Mouse (Mus musculus) hindbrain, embryonic 13.5 days (tissue): ENCODE data around the gene Oaz3. TPM values are rescaled to one million over a fixed set of nuclear protein-coding genes. Genes with fewer than 3 reads are reported as not detected.
A peak's percentile ranks its signal among the peaks of the same experiment; 100 is the strongest.

Experiments used
- ATAC-seq: fragments of 200-750 bp; cut with Nextera tagmentation; 2 replicates; pipeline ENCODE4 v1.8.0; 2017; ENCODE audit warnings: moderate TSS enrichment; ENCODE audit not compliant: low FRiP score
- H3K27ac ChIP-seq: fragments of 300-500 bp; sonication (generic); 2 replicates; pipeline ENCODE4 v1.5.1; 2015; ENCODE audit warnings: inconsistent platforms, mild to moderate bottlenecking, moderate library complexity
- H3K27me3 ChIP-seq: fragments of 300-500 bp; sonication (generic); 2 replicates; pipeline ENCODE4 v1.6.1; 2015; ENCODE audit warnings: mild to moderate bottlenecking, inconsistent platforms
- H3K36me3 ChIP-seq: fragments of 300-500 bp; sonication (generic); 2 replicates; pipeline ENCODE4 v1.6.1; 2015; ENCODE audit warnings: mild to moderate bottlenecking, inconsistent platforms
- H3K4me1 ChIP-seq: fragments of 300-500 bp; sonication (generic); replicated peaks from 2 replicates; pipeline ENCODE4 v1.6.1; 2015; ENCODE audit warnings: inconsistent platforms
- H3K4me2 ChIP-seq: fragments of 300-500 bp; sonication (generic); 2 replicates; pipeline ENCODE4 v1.6.1; 2015; ENCODE audit warnings: inconsistent platforms, mild to moderate bottlenecking, moderate library complexity
- H3K4me3 ChIP-seq: fragments of 300-500 bp; sonication (generic); 2 replicates; pipeline ENCODE4 v1.5.1; 2015; ENCODE audit warnings: mild to moderate bottlenecking, inconsistent platforms
- H3K9ac ChIP-seq: fragments of 300-500 bp; sonication (generic); 2 replicates; pipeline ENCODE4 v1.6.1; 2015; ENCODE audit warnings: mild to moderate bottlenecking, inconsistent platforms
- H3K9me3 ChIP-seq: fragments of 300-500 bp; sonication (generic); 2 replicates; pipeline ENCODE4 v1.6.1; 2016; ENCODE audit warnings: inconsistent platforms
- WGBS: fragments of 180-500 bp; shearing (Covaris S2); methylation state at CpG from one replicate; pipeline ENCODE4 v1.1.7; 2015; 5-methylcytosine and 5-hydroxymethylcytosine counted together
- polyA plus RNA-seq: library from polyadenylated mRNA; unstranded; fragments of >200 nt; fragmentation: Nextera tagmentation; extraction: Ambion mirVana; gene quantifications from 2 replicates; pipeline ENCODE4 v1.2.1, GENCODE M21; 2015

The Oaz3 gene
- polyA plus RNA-seq, 1 experiment from 2014 or later: 1.0 TPM

DNA sequence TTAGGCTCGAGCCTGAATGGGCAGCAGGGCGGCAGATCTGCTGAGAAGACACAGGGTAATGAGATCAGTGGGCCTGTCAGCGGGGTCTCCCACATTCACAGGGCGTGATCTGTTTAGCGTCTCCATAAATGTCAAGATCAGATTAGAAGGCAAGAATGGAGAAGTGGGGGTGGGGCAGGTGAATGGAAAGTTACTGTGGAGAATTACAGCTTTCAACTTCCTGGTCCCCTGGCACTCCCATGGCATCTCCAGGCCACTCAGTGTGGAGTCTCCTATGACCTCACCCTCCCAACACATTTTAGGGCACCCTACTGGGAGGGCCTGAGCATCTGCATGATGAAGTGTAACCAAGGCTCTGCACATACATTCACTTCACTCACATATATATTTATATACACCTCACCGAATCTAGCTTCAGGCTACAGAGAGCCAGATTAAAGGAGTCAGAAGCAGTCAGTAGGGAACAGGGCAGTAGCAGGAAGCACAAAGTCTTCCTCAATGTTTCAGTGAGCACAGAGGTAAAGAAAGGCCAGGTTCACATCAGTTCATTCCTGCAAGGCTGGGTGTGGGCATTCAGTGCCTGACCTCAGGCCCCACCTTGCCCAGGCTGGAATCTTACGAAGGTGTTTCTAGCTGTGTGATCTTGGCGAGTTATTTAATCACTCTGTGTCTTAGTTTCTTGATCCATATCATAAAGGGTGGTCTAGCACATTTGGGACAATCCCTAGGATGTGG is 32.8 kb upstream of the Oaz3 start:
- no peaks in the 10 kb centered on the region for H3K27me3 ChIP-seq
- ATAC-seq: no peak
- H3K9me3 ChIP-seq: no peaks in the 10 kb centered on the region
- H3K9ac ChIP-seq: peak overlapping the region; percentile 71
- H3K36me3 ChIP-seq: peaks cover 8% of the 10 kb centered on the region
- H3K4me1 ChIP-seq: peaks cover 56% of the 10 kb centered on the region
- peak overlapping the region; percentile 94 for H3K27ac ChIP-seq
- no peak overlapping the region for H3K4me3 ChIP-seq
- H3K4me2 ChIP-seq: no peak overlapping the region; the same call in 1 of the 2 replicates
- WGBS: 73% methylated on average over 8 of the region's 8 CpGs

- no peak overlapping the region for H3K27ac ChIP-seq
- H3K4me1 ChIP-seq: peaks cover 32% of the 10 kb centered on the region
- H3K27me3 ChIP-seq: no peaks in the 10 kb centered on the region
- H3K9me3 ChIP-seq: no peaks in the 10 kb centered on the region
- H3K9ac ChIP-seq: no peak overlapping the region
- H3K4me3 ChIP-seq: no peak overlapping the region
- WGBS: 84% methylated on average over 5 of the region's 5 CpGs
- H3K4me2 ChIP-seq: no peak overlapping the region
- no peak for ATAC-seq
- H3K36me3 ChIP-seq: no peaks in the 10 kb centered on the region
Observed at GRCm38 (mm10) chr3:94473567-94474232, 30.0 kb upstream of the Oaz3 start.

- H3K27ac ChIP-seq: no peak overlapping the region
- H3K4me1 ChIP-seq: peaks cover 32% of the 10 kb centered on the region
- H3K4me3 ChIP-seq: no peak overlapping the region
- H3K27me3 ChIP-seq: no peaks in the 10 kb centered on the region
- H3K36me3 ChIP-seq: no peaks in the 10 kb centered on the region
- H3K9me3 ChIP-seq: no peaks in the 10 kb centered on the region
- WGBS: 57% methylated on average over 10 of the region's 10 CpGs
- no peak overlapping the region for H3K9ac ChIP-seq
- no peak for ATAC-seq
- H3K4me2 ChIP-seq: peak overlapping the region; percentile 57
Observed at GRCm38 (mm10) chr3:94473115-94473505, 29.4 kb upstream of the Oaz3 start.

- Histone ChIP-seq H3K4me1 (peaks cover 32% of the 10 kb centered on the region), H3K4me3 (peak overlapping the region; percentile 36), H3K27ac (no peak overlapping the region), H3K4me2 (peak overlapping the region; percentile 57), H3K9ac (peak overlapping the region; percentile 51), H3K9me3 (no peaks in the 10 kb centered on the region), H3K27me3 (no peaks in the 10 kb centered on the region), H3K36me3 (no peaks in the 10 kb centered on the region)
- ATAC-seq: peak; percentile 38; the same call in 1 of the 2 replicates
- 13% methylated on average over 28 of the region's 28 CpGs for WGBS
Observed at GRCm38 (mm10) chr3:94472447-94473114, 28.9 kb upstream of the Oaz3 start.

DNA sequence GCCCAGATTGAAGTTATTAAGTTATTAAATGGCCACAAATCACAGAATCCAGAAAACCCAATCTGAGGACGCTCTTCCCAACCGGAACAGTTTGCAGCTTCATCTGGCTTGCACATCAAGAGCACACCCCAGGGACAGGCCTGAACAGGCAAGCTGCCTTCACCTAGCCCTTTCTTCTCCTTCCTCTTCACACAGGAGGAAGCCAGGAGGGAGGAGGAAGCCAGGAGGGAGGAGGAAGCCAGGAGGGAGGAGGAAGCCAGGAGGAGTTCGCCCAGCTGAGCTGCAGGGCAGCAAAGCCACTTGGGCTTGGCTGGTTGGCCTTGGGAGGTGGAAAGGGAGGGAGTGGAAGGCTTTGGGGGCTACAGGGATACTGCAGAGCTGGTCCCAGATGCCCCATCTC is 25.2 kb upstream of the Oaz3 start:
- peaks cover 45% of the 10 kb centered on the region for H3K4me1 ChIP-seq
- H3K9me3 ChIP-seq: no peaks in the 10 kb centered on the region
- no peak overlapping the region for H3K4me2 ChIP-seq
- no peak overlapping the region for H3K27ac ChIP-seq
- no peak for ATAC-seq
- WGBS: 49% methylated on average over 3 of the region's 3 CpGs
- no peaks in the 10 kb centered on the region for H3K27me3 ChIP-seq
- H3K36me3 ChIP-seq: no peaks in the 10 kb centered on the region
- H3K4me3 ChIP-seq: no peak overlapping the region
- H3K9ac ChIP-seq: no peak overlapping the region

- peak overlapping the region; percentile 94 for H3K27ac ChIP-seq
- no peaks in the 10 kb centered on the region for H3K36me3 ChIP-seq
- peak overlapping the region; percentile 59 for H3K9ac ChIP-seq
- no peaks in the 10 kb centered on the region for H3K27me3 ChIP-seq
- no peak overlapping the region for H3K4me2 ChIP-seq
- H3K4me1 ChIP-seq: peaks cover 39% of the 10 kb centered on the region
- peak; percentile 63 for ATAC-seq
- no peak overlapping the region for H3K4me3 ChIP-seq
- WGBS: 37% methylated on average over 13 of the region's 13 CpGs
- no peaks in the 10 kb centered on the region for H3K9me3 ChIP-seq
Observed at GRCm38 (mm10) chr3:94465632-94466430, 22.1 kb upstream of the Oaz3 start.

- peak overlapping the region; percentile 94 for H3K27ac ChIP-seq
- H3K4me1 ChIP-seq: peaks cover 38% of the 10 kb centered on the region
- no peaks in the 10 kb centered on the region for H3K27me3 ChIP-seq
- peak; percentile 74 for ATAC-seq
- 18% methylated on average over 11 of the region's 11 CpGs for WGBS
- H3K9ac ChIP-seq: peak overlapping the region; percentile 29; the same call in 1 of the 2 replicates
- H3K9me3 ChIP-seq: no peaks in the 10 kb centered on the region
- H3K4me2 ChIP-seq: peak overlapping the region; percentile 15; the same call in 1 of the 2 replicates
- H3K36me3 ChIP-seq: no peaks in the 10 kb centered on the region
- no peak overlapping the region for H3K4me3 ChIP-seq
Observed at GRCm38 (mm10) chr3:94463926-94464578, 20.3 kb upstream of the Oaz3 start.

GRCm38 (mm10) chr3:94459834-94460233 is 16.1 kb upstream of the Oaz3 start:
- Histone ChIP-seq H3K27ac (no peak overlapping the region), H3K4me1 (peaks cover 22% of the 10 kb centered on the region), H3K9ac (no peak overlapping the region), H3K36me3 (no peaks in the 10 kb centered on the region), H3K4me2 (no peak overlapping the region), H3K27me3 (0 out of 2 replicates have a peak, but pooled peaks cover 7% of the 10 kb centered on the region), H3K4me3 (no peak overlapping the region), H3K9me3 (no peaks in the 10 kb centered on the region)
- 100% methylated on average over 2 of the region's 2 CpGs for WGBS
- ATAC-seq: no peak

GRCm38 (mm10) chr3:94457055-94457454 is 13.3 kb upstream of the Oaz3 start:
- Histone ChIP-seq H3K9me3 (no peaks in the 10 kb centered on the region), H3K4me2 (peak overlapping the region; percentile 50; the same call in 1 of the 2 replicates), H3K4me1 (peaks cover 6% of the 10 kb centered on the region; the same call in 1 of the 2 replicates), H3K4me3 (peak overlapping the region; percentile 36), H3K36me3 (no peaks in the 10 kb centered on the region), H3K9ac (no peak overlapping the region), H3K27me3 (0 out of 2 replicates have a peak, but pooled peaks cover 7% of the 10 kb centered on the region), H3K27ac (no peak overlapping the region; the same call in 1 of the 2 replicates)
- ATAC-seq: peak; percentile 34; the same call in 1 of the 2 replicates
- WGBS: 81% methylated on average over 3 of the region's 3 CpGs

DNA sequence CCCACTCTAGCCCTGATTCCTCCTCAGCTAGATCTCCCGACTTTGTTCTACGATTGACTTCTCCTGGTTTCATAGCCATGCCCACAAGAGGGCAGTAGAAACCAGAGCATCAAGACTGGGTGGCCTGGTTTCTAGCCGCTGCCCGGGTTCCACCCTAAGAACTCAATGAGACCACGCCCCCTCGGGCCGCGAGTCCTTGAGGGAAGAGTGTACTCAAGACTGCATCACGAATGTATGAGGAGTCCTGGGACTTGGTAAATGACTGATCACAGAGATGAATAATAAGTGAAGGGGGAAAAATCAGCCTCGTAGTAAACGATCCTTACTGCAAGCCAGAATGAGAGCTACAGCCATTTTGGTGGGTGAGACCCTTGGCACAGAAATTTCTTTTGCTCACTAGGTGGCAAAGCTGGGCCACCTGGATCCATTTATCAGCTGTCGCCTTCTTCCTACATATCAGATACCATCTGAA is 12.8 kb upstream of the Oaz3 start:
- H3K27ac ChIP-seq: no peak overlapping the region
- 2% methylated on average over 12 of the region's 12 CpGs for WGBS

DNA sequence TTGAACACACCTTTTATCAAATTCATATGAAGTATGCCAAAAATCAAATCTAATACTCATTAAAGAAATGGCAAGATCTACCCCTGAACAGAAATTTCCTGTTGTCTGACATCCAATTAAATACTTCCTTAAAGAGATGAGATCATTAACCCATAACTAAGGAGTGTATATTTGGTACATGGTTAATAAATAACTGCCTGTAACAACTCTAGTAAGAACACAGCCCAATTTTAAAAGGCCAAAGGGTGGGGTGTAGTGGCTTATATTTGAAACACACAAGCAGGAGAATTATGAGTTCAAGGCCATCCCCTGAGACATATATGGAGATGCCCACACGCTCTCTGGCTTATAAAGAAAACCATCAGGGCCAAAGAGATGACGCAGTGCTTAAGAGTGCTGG is 5.7 kb upstream of the Oaz3 start:
- 91% methylated on average over 2 of the region's 2 CpGs for WGBS
- Histone ChIP-seq H3K4me2 (no peak overlapping the region), H3K4me3 (no peak overlapping the region), H3K27me3 (no peaks in the 10 kb centered on the region), H3K9ac (no peak overlapping the region), H3K4me1 (peaks cover 5% of the 10 kb centered on the region), H3K27ac (no peak overlapping the region), H3K36me3 (peaks cover 57% of the 10 kb centered on the region), H3K9me3 (no peaks in the 10 kb centered on the region)
- ATAC-seq: no peak

More for the DNA sequence above, 12.8 kb upstream of the Oaz3 start:
- peak overlapping the region; percentile 36 for H3K4me3 ChIP-seq
- peaks cover 6% of the 10 kb centered on the region; the same call in 1 of the 2 replicates for H3K4me1 ChIP-seq
- 0 out of 2 replicates have a peak, but pooled peaks cover 7% of the 10 kb centered on the region for H3K27me3 ChIP-seq
- H3K9ac ChIP-seq: peak overlapping the region; percentile 46; the same call in 1 of the 2 replicates
- peak overlapping the region; percentile 50 for H3K4me2 ChIP-seq
- no peaks in the 10 kb centered on the region for H3K36me3 ChIP-seq
- ATAC-seq: peak; percentile 93
- H3K9me3 ChIP-seq: no peaks in the 10 kb centered on the region
